Mouse (Mus musculus) hindbrain, embryonic 14.5 days (tissue): ENCODE results near the gene Cd3e. TPM values are rescaled to one million over a fixed set of nuclear protein-coding genes. Genes with fewer than 3 reads are reported as not detected.
"Not testable (repeated sequence)": the region's sequence is repeated elsewhere in the genome, so short reads cannot be mapped to it uniquely, and the experiment has no call there.

Experiments
- ATAC-seq: fragments of 200-750 bp; cut with Nextera tagmentation; 2 replicates; pipeline ENCODE4 v1.8.0; 2017; ENCODE audit warnings: moderate number of reproducible peaks, mild to moderate bottlenecking, moderate TSS enrichment, moderate library complexity; ENCODE audit not compliant: low FRiP score
- DNase-seq: peaks from one replicate; pipeline ENCODE4 v3.0.0-alpha.2; 2015; ENCODE audit warnings: low spot score
- H3K27ac ChIP-seq: fragments of 300-500 bp; sonication (generic); 2 replicates; pipeline ENCODE4 v1.5.1; 2014; ENCODE audit warnings: mild to moderate bottlenecking, moderate library complexity
- H3K27me3 ChIP-seq: fragments of 300-500 bp; sonication (generic); 2 replicates; pipeline ENCODE4 v1.6.1; 2014; ENCODE audit warnings: mild to moderate bottlenecking, low read length, mixed read lengths; ENCODE audit not compliant: control insufficient read depth, insufficient read depth
- H3K36me3 ChIP-seq: fragments of 300-500 bp; sonication (generic); replicated peaks from 2 replicates; pipeline ENCODE4 v1.6.1; 2014; ENCODE audit not compliant: control insufficient read depth, insufficient read depth
- H3K4me1 ChIP-seq: fragments of 300-500 bp; sonication (generic); replicated peaks from 2 replicates; pipeline ENCODE4 v1.6.1; 2014; ENCODE audit warnings: antibody characterized with exemption, low read length, mixed read lengths; ENCODE audit not compliant: control insufficient read depth, insufficient read depth
- H3K4me2 ChIP-seq: fragments of 300-500 bp; sonication (generic); replicated peaks from 2 replicates; pipeline ENCODE4 v1.6.1; 2014; ENCODE audit warnings: mild to moderate bottlenecking, moderate library complexity
- H3K4me3 ChIP-seq: fragments of 300-500 bp; sonication (generic); replicated peaks from 2 replicates; pipeline ENCODE4 v1.5.1; 2014; ENCODE audit warnings: mild to moderate bottlenecking, low read length
- H3K9ac ChIP-seq: fragments of 300-500 bp; sonication (generic); 2 replicates; pipeline ENCODE4 v1.6.1; 2014
- H3K9me3 ChIP-seq: fragments of 300-500 bp; sonication (generic); 2 replicates; pipeline ENCODE4 v1.6.1; 2016; ENCODE audit warnings: low read length; ENCODE audit not compliant: control insufficient read depth
- WGBS: fragments of 180-500 bp; shearing (Covaris S2); extraction: QIAGEN DNeasy Blood & Tissue Kit; methylation state at CpG from one replicate; pipeline ENCODE4 v1.1.7; 2014; 5-methylcytosine and 5-hydroxymethylcytosine counted together
- polyA plus RNA-seq: library from polyadenylated mRNA; unstranded; fragments of >200 nt; fragmentation: Nextera tagmentation; extraction: Ambion mirVana; gene quantifications from 2 replicates; pipeline ENCODE4 v1.2.1, GENCODE M21; 2014

The Cd3e gene
- polyA plus RNA-seq, 1 experiment from 2014 or later = 0.20 TPM

GRCm38 (mm10) chr9:44969450-44969849, 40.0 kb downstream of the Cd3e start:
- Histone ChIP-seq H3K27ac (no peak overlapping the region), H3K9me3 (no peaks in the 10 kb centered on the region)
- WGBS = 79% methylated on average over 1 of the region's 1 CpGs

DNA sequence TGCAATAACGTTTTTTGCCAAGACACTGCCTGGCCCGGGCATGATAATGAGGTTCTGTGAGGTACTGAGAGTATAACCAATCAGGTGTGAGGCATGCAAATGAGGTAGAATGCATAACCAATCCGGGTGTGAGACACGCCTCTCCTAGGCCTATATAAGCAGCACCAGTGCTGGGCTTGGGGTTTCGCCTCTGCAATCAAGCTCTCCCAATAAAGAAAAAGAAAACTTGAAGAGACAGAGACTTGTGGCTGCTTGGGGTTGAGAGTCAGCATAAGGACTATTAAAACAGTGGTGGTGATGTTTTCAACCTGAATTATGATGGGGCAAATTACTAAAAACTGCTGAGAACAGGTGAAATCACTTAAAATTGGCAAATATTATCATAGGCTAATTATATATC, 41.7 kb downstream of the Cd3e start:
- not testable (repeated sequence) for H3K36me3 ChIP-seq

More at GRCm38 (mm10) chr9:44969450-44969849, 40.0 kb downstream of the Cd3e start:
- Histone ChIP-seq H3K9ac (no peak overlapping the region), H3K4me2 (no peak overlapping the region), H3K4me3 (no peak overlapping the region), H3K27me3 (peaks cover 17% of the 10 kb centered on the region), H3K4me1 (peaks cover 11% of the 10 kb centered on the region), H3K36me3 (no peaks in the 10 kb centered on the region)
- DNase-seq (no peak), ATAC-seq (no peak)

DNA sequence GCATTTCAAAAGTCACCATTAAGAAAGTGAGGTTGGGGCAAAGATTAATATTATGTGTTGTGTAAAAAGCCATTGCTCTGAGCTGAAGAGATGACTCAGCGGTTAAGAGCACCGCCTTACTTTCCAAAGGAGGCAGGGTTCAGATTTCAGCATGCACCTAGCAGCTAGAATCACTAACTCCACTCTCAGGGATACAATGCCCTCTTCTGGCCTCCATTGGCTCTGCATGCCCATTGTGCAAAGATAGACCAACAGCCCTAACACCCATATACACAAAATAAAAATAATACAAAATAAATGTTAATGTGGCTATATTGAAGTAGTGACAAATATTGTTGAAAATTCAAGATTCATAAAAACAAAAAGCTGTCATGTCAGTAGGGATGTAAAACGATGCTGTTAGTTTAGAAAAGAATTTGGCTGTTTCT, 42.6 kb downstream of the Cd3e start:
- ATAC-seq (no peak), DNase-seq (peak; percentile 64)
- Histone ChIP-seq H3K27ac (no peak overlapping the region), H3K27me3 (0 out of 2 replicates have a peak, but pooled peaks cover 7% of the 10 kb centered on the region), H3K4me1 (peaks cover 14% of the 10 kb centered on the region), H3K9ac (no peak overlapping the region), H3K4me2 (no peak overlapping the region), H3K9me3 (no peaks in the 10 kb centered on the region), H3K4me3 (no peak overlapping the region), H3K36me3 (peaks cover 13% of the 10 kb centered on the region)
- WGBS = 25% methylated on average over 3 of the region's 3 CpGs

More for the DNA sequence above, 41.7 kb downstream of the Cd3e start:
- DNase-seq, H3K9ac ChIP-seq, H3K27me3 ChIP-seq, H3K27ac ChIP-seq, H3K4me2 ChIP-seq, H3K9me3 ChIP-seq, H3K4me3 ChIP-seq, ATAC-seq: not testable (repeated sequence)
- H3K4me1 ChIP-seq = peaks cover 14% of the 10 kb centered on the region
- 84% methylated on average over 5 of the region's 5 CpGs for WGBS

GRCm38 (mm10) chr9:44965833-44966466, 43.5 kb downstream of the Cd3e start:
- peak; percentile 25; the same call in 1 of the 2 replicates for ATAC-seq
- H3K9me3 ChIP-seq = no peaks in the 10 kb centered on the region
- peaks cover 14% of the 10 kb centered on the region for H3K4me1 ChIP-seq
- 14% methylated on average over 10 of the region's 10 CpGs for WGBS
- H3K36me3 ChIP-seq = peaks cover 22% of the 10 kb centered on the region
- peak overlapping the region; percentile 60 for H3K9ac ChIP-seq
- DNase-seq = no peak
- H3K4me3 ChIP-seq = peak overlapping the region; percentile 66
- 0 out of 2 replicates have a peak, but pooled peaks cover 5% of the 10 kb centered on the region for H3K27me3 ChIP-seq
- H3K4me2 ChIP-seq = peak overlapping the region; percentile 86
- H3K27ac ChIP-seq = peak overlapping the region; percentile 79

DNA sequence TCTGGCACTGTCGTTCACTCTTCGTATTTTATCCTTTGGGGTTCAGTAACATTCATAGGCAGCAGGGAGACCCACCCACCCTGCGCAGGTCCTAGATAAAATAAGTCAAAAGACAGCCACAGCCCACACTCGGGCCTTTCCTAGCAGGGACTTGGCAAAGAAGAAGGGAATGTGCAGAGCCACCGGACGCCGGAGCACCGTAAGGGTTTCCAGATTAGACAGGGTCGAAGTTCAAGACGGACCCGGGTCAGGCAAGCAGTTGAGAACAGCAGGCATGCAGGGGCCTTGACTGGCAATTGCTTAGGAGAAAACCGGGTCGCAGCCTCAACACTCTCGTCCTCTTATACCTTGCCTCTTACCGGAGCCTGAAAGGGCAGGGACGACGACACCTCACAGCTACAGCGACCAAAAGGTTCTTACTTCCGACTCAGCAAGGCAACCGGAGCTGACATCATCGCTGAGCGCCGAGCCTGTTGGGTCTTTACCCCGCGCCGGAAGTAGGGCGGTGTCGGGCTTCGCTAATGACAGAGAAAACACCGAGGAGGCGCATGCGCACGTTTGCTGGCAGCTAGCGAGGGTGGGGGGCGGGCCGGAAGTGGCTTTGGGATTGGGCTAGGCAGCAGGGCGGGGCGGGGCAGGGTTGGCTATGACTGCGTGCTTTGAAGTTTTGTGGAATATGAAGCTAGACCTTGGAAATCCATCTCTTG, 44.1 kb downstream of the Cd3e start, which contains the start of gene Ube4a:
Gene Ube4a (minus strand): TSS at position 475 of the 707 bp plus-strand sequence.
- H3K27me3 ChIP-seq = 0 out of 2 replicates have a peak, but pooled peaks cover 3% of the 10 kb centered on the region
- ATAC-seq (peak; percentile 97), DNase-seq (peak; percentile 100)
- peaks cover 14% of the 10 kb centered on the region for H3K4me1 ChIP-seq
- peak within 1 kb of the TSS; percentile 66 for H3K4me3 ChIP-seq
- no peaks in the 10 kb centered on the region for H3K9me3 ChIP-seq
- WGBS = 1% methylated on average over 39 of the region's 39 CpGs
- peaks cover 29% of the 10 kb centered on the region for H3K36me3 ChIP-seq
- H3K4me2 ChIP-seq = peak within 1 kb of the TSS; percentile 86
- peak within 1 kb of the TSS; percentile 69 for H3K9ac ChIP-seq
- H3K27ac ChIP-seq = peak within 1 kb of the TSS; percentile 79

DNA sequence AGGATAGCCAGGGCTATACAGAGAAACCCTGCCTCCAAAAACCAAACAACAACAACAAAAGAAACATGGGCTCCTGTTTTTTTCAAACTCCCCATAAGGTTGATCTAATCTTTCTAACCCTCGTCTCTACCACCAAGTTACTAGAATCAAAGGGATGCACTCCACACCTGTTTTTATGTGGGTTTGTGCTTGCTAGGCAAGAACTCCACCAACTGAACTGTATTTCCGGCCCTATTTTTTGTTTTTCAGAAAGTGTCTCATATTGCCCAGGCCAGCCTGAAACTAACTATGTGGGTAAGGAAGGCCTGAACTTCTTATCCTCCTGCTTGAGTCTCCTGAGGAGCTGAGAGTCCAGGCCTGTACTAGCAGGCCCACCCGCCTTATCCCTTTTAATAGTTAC, 55.0 kb downstream of the Cd3e start:
- H3K27me3 ChIP-seq = no peaks in the 10 kb centered on the region
- no peak overlapping the region for H3K4me2 ChIP-seq
- H3K9ac ChIP-seq = no peak overlapping the region
- no peak for DNase-seq
- H3K9me3 ChIP-seq = no peaks in the 10 kb centered on the region
- H3K4me1 ChIP-seq = no peaks in the 10 kb centered on the region
- no peak for ATAC-seq
- no peak overlapping the region for H3K27ac ChIP-seq
- 93% methylated on average over 3 of the region's 3 CpGs for WGBS
- H3K4me3 ChIP-seq = no peak overlapping the region
- peaks cover 92% of the 10 kb centered on the region for H3K36me3 ChIP-seq

Other genes starting within 250 kb of the Cd3e start
- 148 and 169 TPM in 2 replicates for gene Arcn1, start 241.8 kb downstream of the Cd3e start, polyA plus RNA-seq
- gene Ift46, start 241.7 kb downstream of the Cd3e start, polyA plus RNA-seq = 141 and 158 TPM in 2 replicates
- gene Tmem25, start 210.3 kb downstream of the Cd3e start, polyA plus RNA-seq = 14.2 and 14.3 TPM in 2 replicates
- not detected in 2 replicates for gene Ttc36, start 206.6 kb downstream of the Cd3e start, polyA plus RNA-seq
- gene Kmt2a, start 128.3 kb downstream of the Cd3e start, polyA plus RNA-seq = 17.1 and 19.3 TPM in 2 replicates
- gene Atp5l, start 88.9 kb downstream of the Cd3e start, polyA plus RNA-seq = 774 and 980 TPM in 2 replicates
- gene Ube4a, start 44.0 kb downstream of the Cd3e start, polyA plus RNA-seq = 46.0 and 50.2 TPM in 2 replicates
- gene Cd3g, start 29.2 kb downstream of the Cd3e start, polyA plus RNA-seq = not detected in 2 replicates
- not detected in 2 replicates for gene Cd3d, start 27.8 kb downstream of the Cd3e start, polyA plus RNA-seq
- 0.44 and 0.90 TPM in 2 replicates for gene Mpzl2, start 30.2 kb upstream of the Cd3e start, polyA plus RNA-seq
- 1.1 and 1.7 TPM in 2 replicates for gene Mpzl3, start 45.6 kb upstream of the Cd3e start, polyA plus RNA-seq
- gene Jaml, start 69.6 kb upstream of the Cd3e start, polyA plus RNA-seq = 0.25 TPM in 1 of 2 replicates, not detected in the other
- gene Scn2b, start 108.2 kb upstream of the Cd3e start, polyA plus RNA-seq = 6.9 and 8.1 TPM in 2 replicates
- 0.07 and 0.17 TPM in 2 replicates for gene Scn4b, start 128.8 kb upstream of the Cd3e start, polyA plus RNA-seq
- not detected in 2 replicates for gene BC049352, start 172.4 kb upstream of the Cd3e start, polyA plus RNA-seq
- not detected in 2 replicates for gene Tmprss4, start 194.5 kb upstream of the Cd3e start, polyA plus RNA-seq